Mouse (Mus musculus) stomach, embryonic 15.5 days (tissue): ENCODE results near the gene Telo2. TPM values are rescaled to one million over a fixed set of nuclear protein-coding genes. Genes with fewer than 3 reads are reported as not detected.
"Not testable (repeated sequence)": the region's sequence is repeated elsewhere in the genome, so short reads cannot be mapped to it uniquely, and the experiment has no call there.

Source experiments
- ATAC-seq: fragments of 200-750 bp; cut with Nextera tagmentation; 2 replicates; pipeline ENCODE4 v1.8.0; 2017; ENCODE audit warnings: low read depth, moderate number of reproducible peaks, moderate TSS enrichment; ENCODE audit not compliant: insufficient read depth, low FRiP score
- H3K27ac ChIP-seq: fragments of 300-500 bp; sonication (generic); 2 replicates; pipeline ENCODE4 v1.5.1; 2015; ENCODE audit warnings: mild to moderate bottlenecking, inconsistent platforms
- H3K27me3 ChIP-seq: fragments of 300-500 bp; sonication (generic); replicated peaks from 2 replicates; pipeline ENCODE4 v1.6.1; 2015; ENCODE audit warnings: inconsistent platforms
- H3K36me3 ChIP-seq: fragments of 300-500 bp; sonication (generic); 2 replicates; pipeline ENCODE4 v1.6.1; 2015; ENCODE audit warnings: inconsistent platforms
- H3K4me1 ChIP-seq: fragments of 300-500 bp; sonication (generic); 2 replicates; pipeline ENCODE4 v1.6.1; 2015; ENCODE audit warnings: inconsistent platforms
- H3K4me2 ChIP-seq: fragments of 300-500 bp; sonication (generic); 2 replicates; pipeline ENCODE4 v1.6.1; 2015; ENCODE audit warnings: mild to moderate bottlenecking, inconsistent platforms
- H3K4me3 ChIP-seq: fragments of 300-500 bp; sonication (generic); replicated peaks from 2 replicates; pipeline ENCODE4 v1.5.1; 2015; ENCODE audit warnings: inconsistent platforms
- H3K9ac ChIP-seq: fragments of 300-500 bp; sonication (generic); 2 replicates; pipeline ENCODE4 v1.6.1; 2015; ENCODE audit warnings: inconsistent platforms
- H3K9me3 ChIP-seq: fragments of 300-500 bp; sonication (generic); 2 replicates; pipeline ENCODE4 v1.6.1; 2016; ENCODE audit warnings: inconsistent platforms
- WGBS: fragments of 180-500 bp; shearing (Covaris S2); methylation state at CpG from one replicate; pipeline ENCODE4 v1.1.7; 2015; 5-methylcytosine and 5-hydroxymethylcytosine counted together
- polyA plus RNA-seq: library from polyadenylated mRNA; unstranded; fragments of >200 nt; fragmentation: Nextera tagmentation; extraction: Ambion mirVana; gene quantifications from 2 replicates; pipeline ENCODE4 v1.2.1, GENCODE M21; 2015

Gene Telo2
- 38.6 and 40.2 TPM in 2 replicates for polyA plus RNA-seq

DNA sequence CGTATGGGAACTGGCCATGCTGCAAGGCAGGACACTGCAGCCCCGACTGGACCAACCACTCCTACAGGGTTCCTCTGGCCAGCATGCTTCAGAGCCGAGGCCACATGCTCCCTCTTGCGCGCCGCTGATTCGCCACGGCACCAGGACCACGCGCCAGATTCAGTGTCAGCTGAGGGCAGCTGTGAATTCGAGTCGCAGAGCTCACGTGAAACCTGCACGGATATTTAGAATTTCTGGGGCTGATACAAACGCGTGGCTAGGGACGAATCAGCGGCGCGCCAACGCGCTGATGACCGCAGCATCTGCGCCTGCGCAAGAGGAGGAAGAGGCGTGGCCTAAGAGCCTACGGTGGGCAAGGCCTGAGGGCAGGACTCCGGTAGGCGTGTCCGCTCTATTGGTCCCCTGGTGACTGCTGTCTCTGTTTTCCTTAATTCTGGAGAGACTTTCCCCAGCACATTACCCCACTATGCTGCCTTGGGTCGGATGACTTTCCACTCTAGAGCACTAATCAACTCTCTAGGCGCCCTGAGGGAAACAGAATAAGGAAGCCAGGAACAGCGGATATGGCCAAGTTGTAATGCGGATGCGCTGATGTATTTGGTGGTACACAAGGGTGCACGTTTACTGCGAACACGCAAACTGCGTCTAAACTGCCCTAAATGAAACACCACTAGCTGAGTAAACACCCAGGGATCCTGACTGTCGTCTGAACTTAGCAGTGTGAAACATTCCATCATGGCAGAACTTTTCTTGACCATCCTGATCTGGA, at the start of gene Telo2:
Gene Telo2, minus strand, starts transcription at position 304 of the 769 bp plus-strand sequence.
- ATAC-seq: peak; percentile 88
- WGBS: 6% methylated on average over 40 of the region's 40 CpGs
- Histone ChIP-seq H3K4me1 (peaks cover 11% of the 10 kb centered on the region; the same call in 1 of the 2 replicates), H3K27ac (peak within 1 kb of the TSS; percentile 95), H3K27me3 (0 out of 2 replicates have a peak, but pooled peaks cover 2% of the 10 kb centered on the region), H3K4me2 (peak within 1 kb of the TSS; percentile 97), H3K36me3 (0 out of 2 replicates have a peak, but pooled peaks cover 4% of the 10 kb centered on the region), H3K9me3 (no peaks in the 10 kb centered on the region), H3K4me3 (peak within 1 kb of the TSS; percentile 64), H3K9ac (peak within 1 kb of the TSS; percentile 42)

DNA sequence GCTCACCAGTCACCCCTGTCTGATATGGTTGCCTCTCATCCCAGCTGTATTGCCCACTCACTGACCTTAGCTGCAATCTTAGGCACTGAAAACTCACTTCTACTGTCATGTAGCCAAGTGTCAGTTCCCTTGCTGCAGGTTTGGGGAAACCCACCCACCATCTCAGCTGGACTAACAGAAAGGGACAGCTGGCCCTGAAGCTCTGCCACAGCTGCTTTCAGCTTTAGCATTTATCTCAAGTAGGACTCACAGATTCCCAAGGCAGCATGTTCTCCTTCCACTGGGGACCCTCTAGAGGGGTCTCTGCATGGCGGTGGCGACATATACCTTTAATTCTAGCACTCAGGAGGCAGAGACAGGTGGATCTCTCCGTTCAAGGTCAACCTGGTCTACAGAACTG, 49.0 kb upstream of the Telo2 start:
- Histone ChIP-seq H3K27me3 (no peaks in the 10 kb centered on the region), H3K27ac (no peak overlapping the region), H3K36me3 (peaks cover 9% of the 10 kb centered on the region; the same call in 1 of the 2 replicates), H3K4me1 (peaks cover 3% of the 10 kb centered on the region; the same call in 1 of the 2 replicates), H3K4me2 (no peak overlapping the region), H3K9ac (no peak overlapping the region), H3K4me3 (no peak overlapping the region), H3K9me3 (no peaks in the 10 kb centered on the region)
- no peak for ATAC-seq
- WGBS: 81% methylated on average over 3 of the region's 3 CpGs

DNA sequence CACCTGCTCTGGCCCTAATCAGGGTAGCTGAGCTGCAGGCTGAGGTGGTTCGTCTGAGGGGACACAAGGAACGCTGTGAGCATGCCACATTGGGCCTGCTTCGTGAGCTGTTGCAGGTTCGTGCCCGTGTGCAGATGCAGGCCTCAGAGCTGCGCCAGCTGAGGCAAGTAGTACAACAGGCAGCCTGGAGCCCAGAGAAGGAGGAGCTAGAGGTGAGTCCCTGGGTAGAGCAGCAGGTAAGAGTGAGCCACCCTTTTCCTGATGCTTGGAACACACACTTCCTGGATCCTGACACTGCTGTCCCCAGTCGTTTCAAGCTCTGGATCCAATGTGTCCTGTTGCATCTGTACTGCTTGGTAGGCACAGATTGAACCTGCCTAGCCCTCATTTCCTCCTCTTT, 47.6 kb upstream of the Telo2 start:
- peak overlapping the region; percentile 40; the same call in 1 of the 2 replicates for H3K27ac ChIP-seq
- no peaks in the 10 kb centered on the region for H3K27me3 ChIP-seq
- H3K4me2 ChIP-seq: no peak overlapping the region
- no peak overlapping the region for H3K9ac ChIP-seq
- ATAC-seq: no peak; the same call in 1 of the 2 replicates
- H3K4me3 ChIP-seq: no peak overlapping the region
- H3K4me1 ChIP-seq: peaks cover 3% of the 10 kb centered on the region; the same call in 1 of the 2 replicates
- WGBS: 70% methylated on average over 7 of the region's 7 CpGs
- no peaks in the 10 kb centered on the region for H3K9me3 ChIP-seq
- H3K36me3 ChIP-seq: peaks cover 12% of the 10 kb centered on the region; the same call in 1 of the 2 replicates

DNA sequence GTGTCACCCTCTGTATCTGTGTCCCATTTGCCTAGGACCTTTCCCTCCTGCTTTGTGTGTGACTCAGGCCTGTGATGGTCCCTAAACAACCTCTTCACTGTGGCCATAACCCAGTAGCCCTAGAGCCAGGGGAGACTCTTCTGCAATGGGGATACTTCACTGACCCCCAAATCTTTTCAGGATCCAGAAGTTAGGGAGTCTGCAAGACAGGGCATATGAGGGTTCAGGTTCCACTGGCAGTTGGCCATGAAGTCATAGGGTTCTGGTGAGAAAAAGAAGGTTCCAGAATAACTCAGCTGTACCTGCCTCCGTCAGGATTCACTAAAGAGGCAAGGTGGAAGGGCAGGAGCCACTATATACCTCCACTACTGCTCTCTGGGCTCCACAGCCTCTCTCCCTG, 46.4 kb upstream of the Telo2 start, which contains the start of gene Ccdc154:
Gene Ccdc154, plus strand, starts transcription at position 301 of the 400 bp plus-strand sequence.
- Histone ChIP-seq H3K27ac (no peak within 1 kb of the TSS), H3K4me3 (no peak within 1 kb of the TSS)
- no peak for ATAC-seq

DNA sequence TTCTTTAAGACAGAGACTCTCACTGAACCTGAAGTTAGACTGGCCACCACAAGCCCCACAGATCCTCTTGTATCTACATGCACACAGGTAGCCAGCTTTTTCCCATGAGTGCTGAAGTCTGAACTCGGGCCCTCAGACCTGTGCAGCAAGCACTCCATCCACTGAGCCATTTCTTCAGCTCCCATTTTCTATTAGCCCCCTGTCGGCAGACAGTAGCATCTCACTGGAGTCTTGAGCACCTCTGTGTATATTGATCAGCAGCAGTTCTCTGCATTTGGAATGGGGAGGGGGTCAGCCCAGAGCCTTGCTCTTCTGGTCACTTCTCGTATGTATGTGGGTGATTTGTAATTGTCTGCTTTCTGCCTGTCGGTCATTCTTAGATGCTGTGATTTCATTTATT, 24.2 kb upstream of the Telo2 start:
- 58% methylated on average over 4 of the region's 4 CpGs for WGBS
- Histone ChIP-seq H3K36me3 (no peaks in the 10 kb centered on the region), H3K9me3 (no peaks in the 10 kb centered on the region), H3K27me3 (no peaks in the 10 kb centered on the region), H3K4me1 (no peaks in the 10 kb centered on the region), H3K9ac (no peak overlapping the region), H3K4me2 (no peak overlapping the region), H3K4me3 (no peak overlapping the region), H3K27ac (no peak overlapping the region)
- no peak for ATAC-seq

More for the DNA sequence above, 46.4 kb upstream of the Telo2 start, which contains the start of gene Ccdc154:
- peaks cover 12% of the 10 kb centered on the region; the same call in 1 of the 2 replicates for H3K36me3 ChIP-seq
- H3K4me1 ChIP-seq: peaks cover 3% of the 10 kb centered on the region; the same call in 1 of the 2 replicates
- H3K4me2 ChIP-seq: no peak within 1 kb of the TSS
- 95% methylated on average over 1 of the region's 1 CpGs for WGBS
- no peaks in the 10 kb centered on the region for H3K27me3 ChIP-seq
- H3K9ac ChIP-seq: no peak within 1 kb of the TSS
- no peaks in the 10 kb centered on the region for H3K9me3 ChIP-seq

DNA sequence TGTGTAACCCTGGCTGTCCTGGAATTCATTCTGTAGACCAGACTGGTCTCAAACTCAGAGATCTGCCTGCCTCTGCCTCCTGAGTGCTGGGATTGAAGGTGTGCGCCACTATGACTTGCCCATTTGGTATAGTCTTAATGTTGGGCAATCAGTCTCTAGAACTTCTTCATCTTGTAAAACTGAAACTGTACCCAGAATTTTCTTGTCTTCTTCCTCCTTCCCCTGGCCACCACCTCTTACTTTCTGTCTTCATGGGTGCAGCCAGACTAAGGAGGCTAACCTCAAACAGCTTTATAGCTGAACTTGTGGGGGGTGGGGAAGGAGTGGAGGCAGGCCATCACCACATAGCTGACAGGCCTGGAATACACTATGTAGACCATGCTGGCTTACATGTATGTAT, 23.0 kb upstream of the Telo2 start:
- no peak overlapping the region for H3K9ac ChIP-seq
- no peak for ATAC-seq
- H3K4me2 ChIP-seq: no peak overlapping the region
- no peaks in the 10 kb centered on the region for H3K9me3 ChIP-seq
- H3K4me1 ChIP-seq: peaks cover 8% of the 10 kb centered on the region
- 92% methylated on average over 1 of the region's 1 CpGs for WGBS
- no peak overlapping the region for H3K4me3 ChIP-seq
- no peaks in the 10 kb centered on the region for H3K36me3 ChIP-seq
- no peak overlapping the region for H3K27ac ChIP-seq
- no peaks in the 10 kb centered on the region for H3K27me3 ChIP-seq

DNA sequence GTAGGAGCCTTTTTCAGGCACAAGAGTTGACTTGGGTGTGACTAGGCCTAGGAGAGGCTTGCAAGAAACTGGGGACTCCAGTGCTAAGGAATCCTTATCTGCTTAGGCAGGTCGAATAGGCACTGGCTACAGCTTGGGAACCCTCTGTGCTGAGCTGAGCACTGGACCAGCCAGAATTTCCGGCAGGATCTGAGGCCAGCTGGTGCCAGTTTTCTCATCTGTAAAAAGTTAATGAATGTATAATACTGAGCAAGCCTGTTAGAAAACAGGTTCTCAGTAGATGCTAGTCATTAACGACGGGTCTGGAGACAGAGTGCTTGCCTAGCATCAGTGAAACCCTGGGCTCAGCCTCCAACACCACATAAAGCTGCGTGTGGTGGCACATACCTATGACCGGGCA, 19.9 kb upstream of the Telo2 start:
- H3K36me3 ChIP-seq: no peaks in the 10 kb centered on the region
- no peak overlapping the region for H3K9ac ChIP-seq
- H3K27ac ChIP-seq: no peak overlapping the region
- no peaks in the 10 kb centered on the region for H3K27me3 ChIP-seq
- no peak overlapping the region for H3K4me3 ChIP-seq
- no peak overlapping the region for H3K4me2 ChIP-seq
- WGBS: 84% methylated on average over 6 of the region's 6 CpGs
- no peaks in the 10 kb centered on the region for H3K9me3 ChIP-seq
- no peak for ATAC-seq
- peaks cover 8% of the 10 kb centered on the region for H3K4me1 ChIP-seq

DNA sequence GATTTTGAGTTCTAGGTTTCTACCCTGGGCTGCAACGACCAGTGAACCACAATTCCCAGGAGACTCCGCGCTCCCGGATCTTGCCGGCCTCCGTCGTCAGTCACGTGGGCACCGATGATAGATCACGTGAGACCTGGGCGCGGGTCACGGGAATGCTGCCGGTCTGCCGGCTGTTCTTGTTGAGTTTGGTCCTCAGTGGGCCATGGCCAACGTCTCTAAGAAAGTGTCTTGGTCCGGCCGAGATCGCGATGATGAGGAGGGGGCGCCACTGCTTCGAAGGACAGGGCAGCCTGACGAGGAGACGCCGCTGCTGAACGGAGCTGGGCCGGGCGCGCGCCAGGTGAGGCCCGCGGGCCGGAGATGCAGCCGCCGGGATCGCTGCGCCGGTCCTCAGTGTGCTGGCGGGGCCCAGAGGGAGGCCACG, 17.5 kb upstream of the Telo2 start, which contains the start of gene Clcn7:
Gene Clcn7, plus strand, starts transcription at position 117 of the 424 bp plus-strand sequence.
- WGBS: under 1% methylated on average over 40 of the region's 40 CpGs
- Histone ChIP-seq H3K4me1 (peaks cover 8% of the 10 kb centered on the region), H3K27ac (no peak within 1 kb of the TSS), H3K4me2 (peak within 1 kb of the TSS; percentile 63), H3K4me3 (peak within 1 kb of the TSS; percentile 87), H3K9me3 (no peaks in the 10 kb centered on the region), H3K36me3 (no peaks in the 10 kb centered on the region), H3K9ac (peak within 1 kb of the TSS; percentile 77), H3K27me3 (no peaks in the 10 kb centered on the region)
- peak; percentile 93 for ATAC-seq

DNA sequence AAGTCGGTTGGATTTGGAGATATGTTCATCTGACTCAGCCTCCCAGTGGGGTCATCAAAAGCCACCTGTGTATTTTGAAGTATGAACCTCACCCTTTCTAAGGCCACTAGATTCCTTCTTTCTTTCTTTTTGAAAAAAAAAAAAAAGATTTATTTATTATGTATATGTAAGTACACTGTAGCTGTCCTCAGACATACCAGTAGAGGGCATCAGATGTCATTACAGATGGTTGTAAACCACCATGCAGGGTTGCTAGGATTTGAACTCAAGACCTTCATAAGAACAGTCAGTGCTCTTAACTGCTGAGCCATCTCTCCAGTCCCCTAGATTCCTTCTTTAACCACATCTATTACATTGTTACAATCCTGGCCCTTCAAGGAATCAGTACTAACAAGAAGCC, 14.3 kb upstream of the Telo2 start:
- no peaks in the 10 kb centered on the region for H3K9me3 ChIP-seq
- H3K27me3 ChIP-seq: no peaks in the 10 kb centered on the region
- no peak for ATAC-seq
- H3K4me1 ChIP-seq: peaks cover 11% of the 10 kb centered on the region
- H3K4me2 ChIP-seq: no peak overlapping the region
- no peaks in the 10 kb centered on the region for H3K36me3 ChIP-seq
- WGBS: 77% methylated on average over 1 of the region's 1 CpGs
- no peak overlapping the region for H3K27ac ChIP-seq
- H3K4me3 ChIP-seq: no peak overlapping the region
- H3K9ac ChIP-seq: no peak overlapping the region

DNA sequence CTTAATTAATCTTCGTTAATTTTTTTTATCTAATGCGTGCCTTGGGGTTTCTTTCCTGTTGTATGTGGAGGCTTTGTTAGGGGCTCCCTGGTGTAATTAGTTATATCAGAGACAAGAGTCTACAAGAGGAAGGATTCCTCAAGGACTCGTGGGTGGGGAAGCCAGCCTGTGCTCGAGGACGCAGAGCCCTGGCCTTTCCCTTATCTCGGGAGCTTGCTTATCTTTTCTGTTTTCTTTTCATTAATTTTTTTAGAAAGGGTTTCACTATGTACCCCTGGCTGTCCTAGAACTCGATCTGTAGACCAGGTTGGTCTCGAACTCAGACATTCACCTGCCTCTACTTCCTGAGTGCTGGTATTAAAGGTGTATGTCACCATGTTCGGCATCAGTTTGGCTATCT, 11.9 kb upstream of the Telo2 start:
- Histone ChIP-seq H3K9ac (no peak overlapping the region), H3K4me2 (no peak overlapping the region), H3K36me3 (no peaks in the 10 kb centered on the region), H3K9me3 (no peaks in the 10 kb centered on the region), H3K27me3 (no peaks in the 10 kb centered on the region), H3K4me3 (no peak overlapping the region), H3K4me1 (0 out of 2 replicates have a peak, but pooled peaks cover 3% of the 10 kb centered on the region), H3K27ac (no peak overlapping the region)
- 57% methylated on average over 9 of the region's 9 CpGs for WGBS
- ATAC-seq: no peak

DNA sequence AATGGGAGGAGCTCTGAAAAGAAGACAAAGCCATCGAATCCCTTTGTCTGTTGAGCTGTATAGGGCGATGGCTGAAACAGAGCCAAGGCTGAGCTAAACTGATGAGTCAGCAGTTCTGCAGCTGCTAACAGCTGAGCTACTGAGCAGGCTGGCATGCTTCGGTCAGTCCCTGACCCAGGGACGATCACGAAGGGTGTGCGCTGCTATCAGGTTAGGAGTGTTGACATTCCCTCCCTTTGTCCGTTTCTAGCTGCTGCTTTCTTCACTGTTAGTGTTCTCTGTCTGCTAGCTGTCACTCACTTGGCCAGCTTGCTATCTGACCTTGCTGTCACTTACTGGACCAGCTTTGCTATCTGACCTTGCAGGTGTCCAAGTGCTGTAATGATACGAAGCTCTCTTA, 11.3 kb upstream of the Telo2 start:
- no peak overlapping the region for H3K9ac ChIP-seq
- no peak overlapping the region for H3K4me3 ChIP-seq
- WGBS: 37% methylated on average over 8 of the region's 8 CpGs
- H3K4me2 ChIP-seq: no peak overlapping the region
- H3K27me3 ChIP-seq: no peaks in the 10 kb centered on the region
- H3K27ac ChIP-seq: no peak overlapping the region
- H3K36me3 ChIP-seq: no peaks in the 10 kb centered on the region
- ATAC-seq: peak; percentile 59; the same call in 1 of the 2 replicates
- 0 out of 2 replicates have a peak, but pooled peaks cover 3% of the 10 kb centered on the region for H3K4me1 ChIP-seq
- H3K9me3 ChIP-seq: no peaks in the 10 kb centered on the region

DNA sequence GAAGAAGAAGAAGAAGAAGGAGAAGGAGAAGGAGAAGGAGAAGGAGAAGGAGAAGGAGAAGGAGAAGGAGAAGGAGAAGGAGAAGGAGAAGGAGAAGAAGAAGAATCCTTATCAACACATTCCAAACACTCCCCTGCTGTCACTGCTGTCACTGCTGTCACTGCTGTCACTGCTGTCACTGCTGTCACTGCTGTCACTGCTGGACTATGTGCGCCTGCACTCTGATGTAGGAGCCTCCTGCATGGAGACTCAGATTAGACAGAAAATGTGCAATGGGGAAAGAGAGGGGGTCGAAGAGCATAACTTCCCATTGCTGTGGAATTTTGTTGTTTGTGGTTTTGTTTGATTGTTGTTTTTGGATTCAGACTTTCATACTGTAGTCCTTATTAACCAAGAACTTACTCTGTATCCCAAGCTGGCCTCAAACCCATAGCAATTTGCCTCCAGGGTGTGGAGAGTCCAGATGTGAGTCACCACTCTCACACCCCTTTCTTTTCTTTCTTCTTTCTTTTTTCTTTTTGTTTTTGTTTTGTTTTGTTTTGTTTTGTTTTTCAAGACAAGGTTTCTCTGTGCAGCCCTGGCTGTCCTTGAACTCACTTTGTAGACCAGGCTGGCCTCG, 9.8 kb upstream of the Telo2 start:
- not testable (repeated sequence) for ATAC-seq, H3K4me1 ChIP-seq, H3K27me3 ChIP-seq, H3K9ac ChIP-seq, H3K36me3 ChIP-seq, H3K4me3 ChIP-seq, H3K4me2 ChIP-seq, H3K9me3 ChIP-seq, H3K27ac ChIP-seq
- WGBS: 72% methylated on average over 3 of the region's 3 CpGs
